Mouse (Mus musculus) bone marrow macrophage, adult 2 months (primary cell): ENCODE results near the gene Plagl1.

Experiments used
- CTCF ChIP-seq: IDR thresholded peaks from 2 replicates; pipeline ENCODE4 v1.5.1; 2012; ENCODE audit warnings: low read depth, mild to moderate bottlenecking, low read length, moderate library complexity
- POLR2A ChIP-seq: IDR thresholded peaks from 2 replicates; pipeline ENCODE4 v1.6.1; 2012; ENCODE audit warnings: mild to moderate bottlenecking, low read depth, low read length, borderline replicate concordance

DNA sequence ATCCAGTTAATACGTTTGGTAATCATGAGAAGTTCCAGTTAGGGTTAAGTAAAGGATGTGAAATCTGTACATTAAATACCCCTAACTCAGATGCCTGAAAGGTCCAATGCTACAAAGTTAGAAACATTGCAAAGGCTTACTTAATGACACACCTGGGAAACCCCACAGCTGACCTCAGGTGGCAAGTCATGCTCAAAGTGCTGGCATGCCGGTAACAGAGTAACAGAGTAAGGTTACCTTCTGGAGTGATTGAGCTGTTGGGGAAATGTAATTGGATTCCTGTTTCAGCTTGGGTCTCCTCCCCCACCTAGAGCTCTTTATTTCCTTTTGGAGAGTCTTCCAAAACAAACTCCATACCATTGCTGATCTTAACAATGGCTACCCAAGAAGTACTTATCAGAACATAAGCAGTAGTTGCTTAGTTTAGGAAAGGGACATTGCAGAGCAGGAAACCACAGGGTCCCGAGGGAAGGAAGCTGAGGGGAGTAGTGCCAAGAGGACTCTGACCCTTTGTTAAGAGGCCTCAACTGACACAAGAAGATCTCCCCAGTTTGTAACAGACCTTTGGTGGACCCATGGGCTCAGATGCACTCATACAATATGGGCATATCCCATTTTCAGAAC is 4.9 kb downstream of the Plagl1 start:
- TF ChIP-seq CTCF: no peak
- TF ChIP-seq POLR2A: no peak
